Mouse (Mus musculus) heart, adult 2 months (tissue): ENCODE measurements around the gene Ttpal. TPM values are rescaled to one million over a fixed set of nuclear protein-coding genes. Genes with fewer than 3 reads are reported as not detected.
A peak's percentile ranks its signal among the peaks of the same experiment; 100 is the strongest.

Experiments used
- DNase-seq, 2 experiments: peaks; one replicate each; pipeline ENCODE4 v3.0.0; 2021
- H3K27ac ChIP-seq: fragments of 200-600 bp; 2 replicates; pipeline ENCODE4 v1.8.1; 2022
- H3K27me3 ChIP-seq: fragments of 200-500 bp; 2 replicates; pipeline ENCODE4 v1.6.1; 2012; ENCODE audit warnings: mild to moderate bottlenecking, low read length, inconsistent platforms, mixed read lengths; ENCODE audit not compliant: control insufficient read depth, insufficient read depth
- H3K36me3 ChIP-seq: fragments of 200-500 bp; 2 replicates; pipeline ENCODE4 v1.6.1; 2012; ENCODE audit warnings: low read length, inconsistent platforms; ENCODE audit not compliant: control insufficient read depth, insufficient read depth
- H3K4me1 ChIP-seq: fragments of 200-500 bp; 2 replicates; pipeline ENCODE4 v1.6.1; 2011; ENCODE audit warnings: low read length; ENCODE audit not compliant: control insufficient read depth, insufficient read depth
- H3K4me3 ChIP-seq: fragments of 200-600 bp; 2 replicates; pipeline ENCODE4 v1.8.1; 2022
- H3K79me2 ChIP-seq: fragments of 200-500 bp; replicated peaks from 2 replicates; pipeline ENCODE4 v1.6.1; 2012; ENCODE audit warnings: mild to moderate bottlenecking, inconsistent platforms, low read length, moderate library complexity, mixed read lengths; ENCODE audit not compliant: control insufficient read depth, insufficient read depth
- H3K9ac ChIP-seq: fragments of 200-500 bp; 2 replicates; pipeline ENCODE4 v1.6.1; 2012; ENCODE audit warnings: low read depth, mild to moderate bottlenecking, control low read depth, inconsistent platforms, low read length, mixed read lengths
- CTCF ChIP-seq: fragments of 200-600 bp; IDR thresholded peaks from 2 replicates; pipeline ENCODE4 v1.8.1; 2022; ENCODE audit warnings: antibody characterized with exemption, mild to moderate bottlenecking, moderate library complexity
- EP300 ChIP-seq: fragments of 200-500 bp; IDR thresholded peaks from 2 replicates; pipeline ENCODE4 v1.6.1; 2011; ENCODE audit warnings: low read depth, low read length, control low read depth; ENCODE audit not compliant: insufficient read depth
- POLR2A ChIP-seq: fragments of 200-500 bp; IDR thresholded peaks from 2 replicates; pipeline ENCODE4 v1.6.1; 2011; ENCODE audit warnings: mild to moderate bottlenecking, low read depth, low read length, control low read depth; ENCODE audit not compliant: insufficient read depth
- WGBS: fragments of 180-500 bp; shearing (Covaris S2); methylation state at CpG from one replicate; pipeline ENCODE4 v1.1.7; 2018; 5-methylcytosine and 5-hydroxymethylcytosine counted together
- intact Hi-C: fragments of 180-260 bp; cut with DNase I; formaldehyde crosslinking; loops from one replicate; pipeline ENCODE4 v1.15.1; 2025
- polyA plus RNA-seq: library from polyadenylated mRNA; depleted of rRNA; stranded (reverse); fragments of >200 nt; gene quantifications from 2 replicates; pipeline ENCODE4 v1.2.3, GENCODE M21; 2012
- total RNA-seq, 2 experiments: library from RNA; stranded (reverse); gene quantifications; 2 replicates each; pipeline ENCODE4 v1.2.3; 2021

Gene Ttpal
- total and polyA plus RNA-seq, 3 experiments = 11.0 to 13.6 (median 11.0) TPM

- Histone ChIP-seq H3K79me2 (no peaks in the 10 kb centered on the region), H3K9ac (peak overlapping the region; percentile 24; the same call in 1 of the 2 replicates), H3K4me1 (no peaks in the 10 kb centered on the region), H3K27ac (peak overlapping the region; percentile 34), H3K4me3 (peak overlapping the region; percentile 24; the same call in 1 of the 2 replicates), H3K36me3 (no peaks in the 10 kb centered on the region), H3K27me3 (no peaks in the 10 kb centered on the region)
- intact Hi-C loops = no loop called here
- peak in 1 of 2 experiments; percentile 34 for DNase-seq
- TF ChIP-seq EP300 (no peak), CTCF (no peak), POLR2A (no peak)
- WGBS = 23% methylated on average over 11 of the region's 11 CpGs
Observed at GRCm38 (mm10) chr2:163575248-163575647, 26.9 kb upstream of the Ttpal start.

GRCm38 (mm10) chr2:163577986-163578385 is 24.1 kb upstream of the Ttpal start:
- H3K27ac ChIP-seq = no peak overlapping the region
- H3K36me3 ChIP-seq = no peaks in the 10 kb centered on the region
- peaks cover 1% of the 10 kb centered on the region; the same call in 1 of the 2 replicates for H3K4me1 ChIP-seq
- intact Hi-C loops = no loop called here
- no peak overlapping the region for H3K9ac ChIP-seq
- no peaks in the 10 kb centered on the region for H3K27me3 ChIP-seq
- no peak overlapping the region for H3K4me3 ChIP-seq
- no peak for DNase-seq
- WGBS = 94% methylated on average over 2 of the region's 2 CpGs
- no peaks in the 10 kb centered on the region for H3K79me2 ChIP-seq
- no peak for TF ChIP-seq POLR2A
- no peak for TF ChIP-seq EP300
- TF ChIP-seq CTCF = no peak

GRCm38 (mm10) chr2:163580069-163580945 is 21.8 kb upstream of the Ttpal start:
- Histone ChIP-seq H3K79me2 (no peaks in the 10 kb centered on the region), H3K4me1 (peaks cover 1% of the 10 kb centered on the region; the same call in 1 of the 2 replicates), H3K36me3 (no peaks in the 10 kb centered on the region), H3K27me3 (no peaks in the 10 kb centered on the region), H3K27ac (no peak overlapping the region), H3K4me3 (no peak overlapping the region), H3K9ac (no peak overlapping the region)
- no peak for TF ChIP-seq POLR2A
- TF ChIP-seq EP300 = no peak
- no peak for TF ChIP-seq CTCF
- DNase-seq = peak in 1 of 2 experiments; percentile 25
- intact Hi-C loops = no loop called here
- WGBS = 53% methylated on average over 13 of the region's 13 CpGs

GRCm38 (mm10) chr2:163583226-163584087 is 18.7 kb upstream of the Ttpal start:
- H3K4me1 ChIP-seq = peaks cover 1% of the 10 kb centered on the region; the same call in 1 of the 2 replicates
- H3K79me2 ChIP-seq = no peaks in the 10 kb centered on the region
- H3K27ac ChIP-seq = no peak overlapping the region; the same call in 1 of the 2 replicates
- peak; percentile 29 to 47 for DNase-seq
- H3K4me3 ChIP-seq = no peak overlapping the region
- TF ChIP-seq EP300 = no peak
- 91% methylated on average over 10 of the region's 10 CpGs for WGBS
- no peak overlapping the region for H3K9ac ChIP-seq
- H3K27me3 ChIP-seq = no peaks in the 10 kb centered on the region
- intact Hi-C loops = no loop called here
- no peaks in the 10 kb centered on the region for H3K36me3 ChIP-seq

GRCm38 (mm10) chr2:163584088-163584426 is 18.1 kb upstream of the Ttpal start:
- Histone ChIP-seq H3K79me2 (no peaks in the 10 kb centered on the region), H3K4me3 (no peak overlapping the region), H3K4me1 (peaks cover 1% of the 10 kb centered on the region; the same call in 1 of the 2 replicates), H3K36me3 (no peaks in the 10 kb centered on the region), H3K9ac (no peak overlapping the region), H3K27me3 (no peaks in the 10 kb centered on the region), H3K27ac (no peak overlapping the region)
- 76% methylated on average over 10 of the region's 10 CpGs for WGBS
- intact Hi-C loops = no loop called here
- no peak for DNase-seq
- TF ChIP-seq CTCF (no peak), POLR2A (no peak), EP300 (no peak)
